Mouse (Mus musculus): ENCODE measurements around the gene Slc10a1. TPM values are rescaled to one million over a fixed set of nuclear protein-coding genes. Genes with fewer than 3 reads are reported as not detected.
A peak's percentile ranks its signal among the peaks of the same experiment; 100 is the strongest.
"Not testable (repeated sequence)": the region's sequence is repeated elsewhere in the genome, so short reads cannot be mapped to it uniquely, and the experiment has no call there.

Gene Slc10a1
- polyA plus RNA-seq, 1 experiment from 2014 or later: 0.66 TPM

DNA sequence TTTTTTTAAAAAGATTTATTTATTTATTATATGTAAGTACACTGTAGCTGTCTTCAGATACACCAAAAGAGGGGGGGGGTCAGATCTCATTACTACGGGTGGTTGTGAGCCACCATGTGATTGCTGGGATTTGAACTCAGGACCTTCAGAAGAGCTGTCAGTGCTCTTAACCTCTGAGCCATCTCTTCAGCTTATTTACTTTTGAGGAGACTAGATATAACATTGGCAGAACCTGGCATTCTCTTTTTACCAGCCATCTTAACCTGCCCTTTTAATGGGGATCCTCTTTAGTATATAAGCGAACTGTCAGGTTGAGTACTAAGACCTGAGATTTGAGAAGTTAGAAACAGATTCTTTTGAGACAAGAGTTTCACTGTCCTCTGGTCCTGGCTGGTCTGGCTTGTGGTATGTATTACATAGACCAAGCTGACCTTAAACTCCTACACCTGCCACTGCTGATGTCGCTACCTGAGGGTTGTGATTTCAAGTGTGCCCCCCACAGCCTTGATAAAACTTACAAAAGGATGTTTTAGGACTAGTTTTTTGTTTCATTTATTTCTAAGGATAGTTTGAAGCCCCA is 16.8 kb downstream of the Slc10a1 start:
- ATAC-seq (ENCODE audit: low read depth): no peak
- Histone ChIP-seq H3K27ac (ENCODE audit: low read depth, low read length) (no peak overlapping the region), H3K9me3 (ENCODE audit: control insufficient read depth, low read length) (no peaks in the 10 kb centered on the region), H3K4me2 (ENCODE audit: low read depth, low read length) (no peak overlapping the region), H3K4me1 (ENCODE audit: control insufficient read depth, insufficient read depth, low read length) (0 out of 2 replicates have a peak, but pooled peaks cover under 1% of the 10 kb centered on the region), H3K36me3 (ENCODE audit: control insufficient read depth, insufficient read depth, low read length) (peaks cover 47% of the 10 kb centered on the region), H3K4me3 (ENCODE audit: low read depth, low read length) (no peak overlapping the region), H3K9ac (replicated peaks; ENCODE audit: low read depth, low read length) (no peak overlapping the region), H3K27me3 (ENCODE audit: control insufficient read depth, insufficient read depth, low read length) (no peaks in the 10 kb centered on the region)
- whole genome bisulfite sequencing: 95% methylated on average over 3 of the region's 3 CpGs

DNA sequence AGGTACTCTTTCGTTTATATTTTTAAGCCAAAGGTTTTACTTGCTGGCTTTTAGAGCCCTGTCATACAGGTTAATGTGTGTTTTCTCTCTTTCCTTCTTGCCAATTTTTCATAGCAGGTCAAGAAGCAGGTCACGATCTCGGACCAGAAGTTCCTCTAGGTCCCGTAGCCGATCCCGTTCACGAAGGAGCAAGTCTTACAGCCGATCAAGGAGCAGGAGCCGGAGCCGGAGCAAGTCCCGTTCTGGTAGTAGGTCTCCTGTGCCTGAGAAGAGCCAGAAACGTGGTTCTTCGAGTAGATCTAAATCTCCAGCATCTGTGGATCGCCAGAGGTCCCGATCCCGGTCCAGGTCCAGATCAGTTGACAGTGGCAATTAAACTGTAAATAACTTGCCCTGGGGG is 18.9 kb downstream of the Slc10a1 start:
- H3K4me1 ChIP-seq (ENCODE audit: control insufficient read depth, insufficient read depth, low read length); H3K9ac ChIP-seq (replicated peaks; ENCODE audit: low read depth, low read length); H3K4me3 ChIP-seq (ENCODE audit: low read depth, low read length); H3K27me3 ChIP-seq (ENCODE audit: control insufficient read depth, insufficient read depth, low read length); H3K27ac ChIP-seq (ENCODE audit: low read depth, low read length); ATAC-seq (ENCODE audit: low read depth); H3K4me2 ChIP-seq (ENCODE audit: low read depth, low read length); H3K9me3 ChIP-seq (ENCODE audit: control insufficient read depth, low read length): not testable (repeated sequence)
- 97% methylated on average over 15 of the region's 16 CpGs for WGBS
- peaks cover 40% of the 10 kb centered on the region for H3K36me3 ChIP-seq (ENCODE audit: control insufficient read depth, insufficient read depth, low read length)

DNA sequence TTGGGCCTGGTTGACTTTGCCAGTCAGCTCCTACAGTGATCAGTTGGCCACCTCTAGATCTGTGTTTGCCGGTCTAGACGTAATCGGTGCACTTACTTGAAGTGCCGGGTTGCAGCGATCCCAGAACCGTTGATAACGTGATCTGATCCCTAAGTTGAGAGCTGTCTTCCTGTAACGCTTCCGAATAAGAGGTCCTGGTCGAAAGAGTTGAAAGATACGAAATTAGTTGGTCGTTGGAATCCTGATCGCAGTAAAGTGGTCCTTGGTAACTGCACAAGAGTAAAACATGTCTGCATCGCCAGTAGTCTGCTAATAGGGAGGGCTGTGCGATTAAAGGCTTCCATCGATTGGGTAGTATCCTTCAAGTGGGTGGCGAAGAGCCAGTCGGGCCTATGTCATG is 20.3 kb downstream of the Slc10a1 start:
- Histone ChIP-seq H3K4me3 (ENCODE audit: low read depth, low read length) (no peak overlapping the region), H3K9ac (replicated peaks; ENCODE audit: low read depth, low read length) (no peak overlapping the region), H3K4me1 (ENCODE audit: control insufficient read depth, insufficient read depth, low read length) (0 out of 2 replicates have a peak, but pooled peaks cover 4% of the 10 kb centered on the region), H3K36me3 (ENCODE audit: control insufficient read depth, insufficient read depth, low read length) (peaks cover 32% of the 10 kb centered on the region), H3K4me2 (ENCODE audit: low read depth, low read length) (no peak overlapping the region), H3K27ac (ENCODE audit: low read depth, low read length) (no peak overlapping the region), H3K27me3 (ENCODE audit: control insufficient read depth, insufficient read depth, low read length) (no peaks in the 10 kb centered on the region; the same call in 1 of the 2 replicates), H3K9me3 (ENCODE audit: control insufficient read depth, low read length) (no peaks in the 10 kb centered on the region)
- no peak for ATAC-seq (ENCODE audit: low read depth)
- WGBS: 95% methylated on average over 18 of the region's 18 CpGs

DNA sequence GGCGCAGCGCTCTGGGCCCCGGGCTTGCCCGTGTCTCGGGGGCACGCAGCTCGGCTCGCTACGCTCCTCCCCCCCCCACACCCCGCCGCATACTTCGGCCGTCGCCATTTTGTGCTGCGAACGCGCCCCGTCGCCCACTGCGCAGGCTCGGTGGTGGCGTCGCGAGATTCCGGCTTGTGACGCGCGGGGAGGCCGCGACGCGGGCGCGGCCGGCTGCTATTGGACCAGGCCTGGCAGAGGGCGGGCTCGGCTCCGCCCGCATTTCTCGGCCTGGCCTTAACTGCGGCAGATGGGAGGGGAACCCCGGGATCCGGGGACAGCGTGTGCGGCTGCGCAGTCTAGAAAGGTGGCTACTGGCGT is 22.5 kb downstream of the Slc10a1 start:
- WGBS: under 1% methylated on average over 39 of the region's 47 CpGs

DNA sequence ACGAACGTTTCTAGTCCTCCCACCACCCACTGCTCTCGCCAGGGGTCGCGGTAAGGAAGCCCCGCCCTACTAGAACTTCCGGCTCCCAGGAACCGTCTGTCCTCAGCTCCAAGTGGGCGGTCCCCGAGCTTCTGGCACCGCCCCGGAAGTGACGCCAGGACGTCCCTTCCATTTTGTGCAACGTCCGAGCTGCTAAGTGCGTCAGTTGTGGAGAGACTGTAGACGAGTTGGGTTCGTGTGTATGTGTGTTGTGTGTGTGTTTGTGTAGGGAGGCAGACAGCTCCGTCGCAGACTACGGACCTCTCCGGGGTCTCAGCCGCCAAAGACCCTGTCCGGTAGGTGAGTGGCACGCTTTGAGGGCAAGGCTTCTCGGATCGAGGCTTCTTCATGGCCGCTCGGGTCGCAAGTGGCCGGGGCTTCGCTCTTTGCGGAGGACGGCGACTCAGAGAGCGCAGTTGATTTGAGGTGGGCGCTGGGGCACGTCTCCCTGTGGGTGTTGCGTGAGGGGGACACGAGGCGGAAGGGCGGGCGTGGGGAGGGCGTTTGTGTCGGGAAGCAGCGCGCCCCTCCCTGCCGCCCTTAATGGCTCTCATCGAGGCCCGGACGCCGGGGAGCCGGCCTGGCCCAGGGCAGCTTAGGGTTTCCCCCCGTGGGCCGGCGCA is 23.0 kb downstream of the Slc10a1 start, which contains the start of gene Srsf5:
TSS of gene Srsf5 (plus strand) at position 171 of the 662 bp plus-strand sequence.
- 0 out of 2 replicates have a peak, but pooled peaks cover 4% of the 10 kb centered on the region for H3K4me1 ChIP-seq (ENCODE audit: control insufficient read depth, insufficient read depth, low read length)
- no peaks in the 10 kb centered on the region; the same call in 1 of the 2 replicates for H3K27me3 ChIP-seq (ENCODE audit: control insufficient read depth, insufficient read depth, low read length)
- peak; percentile 94 for ATAC-seq (ENCODE audit: low read depth)
- peak within 1 kb of the TSS; percentile 96 for H3K9ac ChIP-seq (replicated peaks; ENCODE audit: low read depth, low read length)
- H3K27ac ChIP-seq (ENCODE audit: low read depth, low read length): peak within 1 kb of the TSS; percentile 97
- peak within 1 kb of the TSS; percentile 66 for H3K4me2 ChIP-seq (ENCODE audit: low read depth, low read length)
- H3K9me3 ChIP-seq (ENCODE audit: control insufficient read depth, low read length): no peaks in the 10 kb centered on the region
- peak within 1 kb of the TSS; percentile 96 for H3K4me3 ChIP-seq (ENCODE audit: low read depth, low read length)
- H3K36me3 ChIP-seq (ENCODE audit: control insufficient read depth, insufficient read depth, low read length): peaks cover 21% of the 10 kb centered on the region
- WGBS: under 1% methylated on average over 54 of the region's 57 CpGs

More for the DNA sequence above, 22.5 kb downstream of the Slc10a1 start:
- Histone ChIP-seq H3K36me3 (ENCODE audit: control insufficient read depth, insufficient read depth, low read length) (peaks cover 24% of the 10 kb centered on the region), H3K9me3 (ENCODE audit: control insufficient read depth, low read length) (no peaks in the 10 kb centered on the region), H3K27ac (ENCODE audit: low read depth, low read length) (peak overlapping the region; percentile 97), H3K9ac (replicated peaks; ENCODE audit: low read depth, low read length) (peak overlapping the region; percentile 96), H3K4me1 (ENCODE audit: control insufficient read depth, insufficient read depth, low read length) (0 out of 2 replicates have a peak, but pooled peaks cover 4% of the 10 kb centered on the region), H3K4me3 (ENCODE audit: low read depth, low read length) (peak overlapping the region; percentile 96), H3K27me3 (ENCODE audit: control insufficient read depth, insufficient read depth, low read length) (no peaks in the 10 kb centered on the region; the same call in 1 of the 2 replicates), H3K4me2 (ENCODE audit: low read depth, low read length) (peak overlapping the region; percentile 66)
- ATAC-seq (ENCODE audit: low read depth): peak; percentile 98

DNA sequence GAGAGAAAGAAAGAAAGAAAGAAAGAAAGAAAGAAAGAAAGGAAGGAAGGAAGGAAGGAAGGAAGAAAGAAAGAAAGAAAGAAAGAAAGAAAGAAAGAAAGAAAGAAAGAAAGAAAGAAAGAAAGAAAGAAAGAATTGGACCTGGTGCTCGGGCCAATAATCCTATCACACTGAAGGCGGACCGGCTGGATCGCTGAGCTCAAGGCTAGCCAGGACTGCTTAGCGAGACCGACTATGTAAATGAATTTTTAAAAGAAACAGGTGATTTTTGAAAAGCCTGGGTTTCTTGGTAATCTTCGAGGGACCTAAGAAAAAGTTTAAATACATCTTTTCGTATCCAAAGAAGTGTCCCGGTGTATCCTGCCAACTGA is 23.6 kb downstream of the Slc10a1 start:
- 0 out of 2 replicates have a peak overlapping the region, but pooled peaks have one; percentile 96 for H3K9ac ChIP-seq (replicated peaks; ENCODE audit: low read depth, low read length)
- H3K27me3 ChIP-seq (ENCODE audit: control insufficient read depth, insufficient read depth, low read length): not testable (repeated sequence)

DNA sequence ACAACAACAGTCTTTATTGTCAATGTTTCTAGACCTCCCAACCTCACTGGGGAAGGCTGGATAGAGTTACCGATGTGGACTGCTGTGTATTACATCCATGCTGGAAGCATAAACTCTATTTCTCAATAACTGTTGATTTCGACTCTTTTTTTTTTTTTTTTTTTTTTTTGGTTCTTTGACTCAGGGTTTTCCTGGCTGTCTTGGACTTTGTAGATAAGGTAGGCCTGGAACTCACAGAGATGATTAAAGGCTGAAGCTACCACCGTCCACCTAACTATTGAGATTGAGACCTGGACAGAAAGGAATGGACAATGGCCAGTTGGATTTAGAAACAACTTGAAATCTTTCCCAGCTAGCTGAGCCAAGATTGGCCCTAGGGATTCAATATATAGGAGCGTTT is 24.3 kb downstream of the Slc10a1 start:
- Histone ChIP-seq H3K9me3 (ENCODE audit: control insufficient read depth, low read length) (no peaks in the 10 kb centered on the region), H3K4me3 (ENCODE audit: low read depth, low read length) (no peak overlapping the region), H3K4me1 (ENCODE audit: control insufficient read depth, insufficient read depth, low read length) (0 out of 2 replicates have a peak, but pooled peaks cover 4% of the 10 kb centered on the region), H3K27ac (ENCODE audit: low read depth, low read length) (no peak overlapping the region), H3K9ac (replicated peaks; ENCODE audit: low read depth, low read length) (no peak overlapping the region), H3K4me2 (ENCODE audit: low read depth, low read length) (no peak overlapping the region), H3K36me3 (ENCODE audit: control insufficient read depth, insufficient read depth, low read length) (peaks cover 19% of the 10 kb centered on the region), H3K27me3 (ENCODE audit: control insufficient read depth, insufficient read depth, low read length) (no peaks in the 10 kb centered on the region; the same call in 1 of the 2 replicates)
- ATAC-seq (ENCODE audit: low read depth): no peak
- 98% methylated on average over 4 of the region's 4 CpGs for WGBS

More for the DNA sequence above, 23.6 kb downstream of the Slc10a1 start:
- H3K4me3 ChIP-seq (ENCODE audit: low read depth, low read length): peak overlapping the region; percentile 96
- not testable (repeated sequence) for H3K9me3 ChIP-seq (ENCODE audit: control insufficient read depth, low read length); H3K4me1 ChIP-seq (ENCODE audit: control insufficient read depth, insufficient read depth, low read length); H3K27ac ChIP-seq (ENCODE audit: low read depth, low read length)
- peak overlapping the region; percentile 33; the same call in 1 of the 2 replicates for H3K4me2 ChIP-seq (ENCODE audit: low read depth, low read length)
- H3K36me3 ChIP-seq (ENCODE audit: control insufficient read depth, insufficient read depth, low read length): peaks cover 20% of the 10 kb centered on the region
- WGBS: 1% methylated on average over 9 of the region's 9 CpGs
- ATAC-seq (ENCODE audit: low read depth): peak; percentile 26; the same call in 1 of the 2 replicates

DNA sequence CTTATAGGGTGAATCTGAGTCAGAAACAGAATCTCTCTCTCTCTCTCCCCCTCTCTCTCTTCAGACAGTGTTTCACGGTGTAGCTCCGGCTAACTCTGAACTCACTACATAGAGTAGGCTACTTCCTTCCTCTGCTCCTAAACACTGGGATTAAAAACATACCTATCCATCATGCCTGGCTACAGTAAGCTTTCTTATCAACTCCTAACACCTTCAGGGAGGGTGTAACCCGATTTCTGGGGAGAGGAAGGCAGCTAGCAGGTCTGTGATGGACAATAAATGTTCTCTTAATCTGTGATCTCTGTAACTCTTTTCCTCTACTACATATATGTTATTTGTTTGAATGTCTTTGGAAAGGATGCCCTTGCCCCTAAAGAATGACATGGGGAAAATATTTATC is 25.1 kb downstream of the Slc10a1 start:
- no peaks in the 10 kb centered on the region for H3K9me3 ChIP-seq (ENCODE audit: control insufficient read depth, low read length)
- H3K27me3 ChIP-seq (ENCODE audit: control insufficient read depth, insufficient read depth, low read length): no peaks in the 10 kb centered on the region; the same call in 1 of the 2 replicates
- no peak overlapping the region for H3K27ac ChIP-seq (ENCODE audit: low read depth, low read length)
- peaks cover 12% of the 10 kb centered on the region for H3K36me3 ChIP-seq (ENCODE audit: control insufficient read depth, insufficient read depth, low read length)
- 0 out of 2 replicates have a peak, but pooled peaks cover 4% of the 10 kb centered on the region for H3K4me1 ChIP-seq (ENCODE audit: control insufficient read depth, insufficient read depth, low read length)
- WGBS: 89% methylated on average over 3 of the region's 3 CpGs
- H3K9ac ChIP-seq (replicated peaks; ENCODE audit: low read depth, low read length): no peak overlapping the region
- H3K4me3 ChIP-seq (ENCODE audit: low read depth, low read length): no peak overlapping the region
- ATAC-seq (ENCODE audit: low read depth): no peak
- no peak overlapping the region for H3K4me2 ChIP-seq (ENCODE audit: low read depth, low read length)

DNA sequence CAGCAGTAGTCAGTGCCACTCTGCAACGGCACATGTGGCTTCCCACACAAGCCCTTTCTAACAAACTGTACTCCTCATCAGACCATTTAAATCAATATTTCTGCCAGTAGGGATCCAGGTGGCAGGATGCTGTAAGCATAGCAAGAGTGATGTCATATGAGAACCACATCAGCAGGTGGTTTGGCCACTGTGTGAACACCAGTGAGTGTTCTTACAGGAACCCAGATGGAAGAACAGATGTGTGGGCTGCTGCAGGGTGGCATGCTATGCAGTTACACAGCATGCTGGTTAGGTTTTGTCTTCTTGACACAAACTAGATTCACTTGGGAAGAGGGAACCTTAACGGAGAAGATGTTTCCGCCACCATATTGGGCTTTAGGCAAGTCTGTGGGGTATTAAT is 26.6 kb downstream of the Slc10a1 start:
- WGBS: 98% methylated on average over 3 of the region's 3 CpGs

More for the DNA sequence above, 26.6 kb downstream of the Slc10a1 start:
- Histone ChIP-seq H3K9ac (replicated peaks; ENCODE audit: low read depth, low read length) (no peak overlapping the region), H3K4me3 (ENCODE audit: low read depth, low read length) (no peak overlapping the region), H3K4me2 (ENCODE audit: low read depth, low read length) (no peak overlapping the region), H3K27ac (ENCODE audit: low read depth, low read length) (no peak overlapping the region), H3K4me1 (ENCODE audit: control insufficient read depth, insufficient read depth, low read length) (0 out of 2 replicates have a peak, but pooled peaks cover 4% of the 10 kb centered on the region), H3K27me3 (ENCODE audit: control insufficient read depth, insufficient read depth, low read length) (no peaks in the 10 kb centered on the region; the same call in 1 of the 2 replicates), H3K36me3 (ENCODE audit: control insufficient read depth, insufficient read depth, low read length) (no peaks in the 10 kb centered on the region; the same call in 1 of the 2 replicates), H3K9me3 (ENCODE audit: control insufficient read depth, low read length) (no peaks in the 10 kb centered on the region)
- ATAC-seq (ENCODE audit: low read depth): no peak

All from neural tube, embryonic 14.5 days (tissue).